Mouse (Mus musculus): ENCODE results near the gene Cnot1. TPM values are rescaled to one million over a fixed set of nuclear protein-coding genes. Genes with fewer than 3 reads are reported as not detected.

The Cnot1 gene
- polyA plus RNA-seq, 1 experiment from 2014 or later = 18.0 TPM

DNA sequence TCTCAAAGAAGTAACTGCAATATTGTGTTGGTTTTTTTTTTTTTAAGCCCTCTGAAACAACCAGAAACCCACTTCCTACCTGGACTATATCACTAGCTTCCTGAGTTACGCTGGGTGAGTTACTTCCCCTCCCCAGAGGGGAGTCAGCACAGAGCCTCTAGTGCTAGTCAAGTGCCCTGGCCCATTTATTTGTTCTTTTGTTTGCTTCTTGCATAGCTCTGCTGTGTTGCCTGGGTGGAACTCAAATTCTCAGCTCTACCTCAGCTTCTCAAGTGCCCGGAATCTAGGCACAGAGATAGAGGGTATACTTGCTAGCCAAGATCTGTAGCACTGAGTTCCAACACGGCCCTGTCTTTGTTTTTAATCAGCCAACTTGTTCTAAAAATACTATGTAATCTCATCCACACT is 2.9 kb upstream of the Cnot1 start:
- 43% methylated on average over 3 of the region's 3 CpGs for WGBS
- TF ChIP-seq CTCF (IDR thresholded peaks at IDR 0.05; ENCODE audit: low read depth) (no peak), EP300 (optimal IDR thresholded peaks at IDR 0.05) (no peak)
- H3K36me3 ChIP-seq (ENCODE audit: control insufficient read depth, insufficient read depth, low read length) = no peaks in the 10 kb centered on the region
- DNase-seq (ENCODE audit: low spot score) = no peak
- ATAC-seq (ENCODE audit: low FRiP score, low TSS enrichment) = no peak
- no peak overlapping the region for H3K4me3 ChIP-seq (ENCODE audit: low read depth, low read length)
- H3K9ac ChIP-seq (ENCODE audit: low read length) = no peak overlapping the region
- no peaks in the 10 kb centered on the region for H3K9me3 ChIP-seq (ENCODE audit: control insufficient read depth, low read length)
- H3K27me3 ChIP-seq (ENCODE audit: control insufficient read depth, insufficient read depth, low read length) = no peaks in the 10 kb centered on the region
- H3K27ac ChIP-seq (replicated peaks) = no peak overlapping the region
- H3K4me1 ChIP-seq (replicated peaks; ENCODE audit: control insufficient read depth, insufficient read depth) = no peaks in the 10 kb centered on the region
- H3K4me2 ChIP-seq (replicated peaks; ENCODE audit: low read depth) = no peak overlapping the region

DNA sequence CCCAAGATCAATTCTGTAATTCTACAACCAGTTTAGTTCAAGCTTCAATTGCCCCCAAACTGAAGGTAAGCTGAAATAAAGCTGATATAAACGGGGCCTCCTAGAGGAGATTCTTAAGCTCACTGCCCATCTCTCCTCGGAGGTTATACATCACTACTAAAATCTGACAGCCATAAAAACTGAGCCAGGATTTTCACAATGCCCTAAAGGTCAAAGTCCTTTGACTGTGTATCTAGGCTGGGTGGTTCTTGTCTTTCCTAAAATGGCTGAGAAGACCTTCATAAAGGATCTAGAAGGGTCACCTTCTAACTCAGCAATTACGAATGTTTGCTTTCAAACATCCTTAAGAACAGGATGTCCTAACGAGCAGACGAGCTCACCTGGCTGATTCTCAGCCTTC is 1.9 kb upstream of the Cnot1 start:
- ATAC-seq (ENCODE audit: low FRiP score, low TSS enrichment) (no peak), DNase-seq (ENCODE audit: low spot score) (no peak)
- no peak for TF ChIP-seq EP300 (optimal IDR thresholded peaks at IDR 0.05)
- TF ChIP-seq CTCF (IDR thresholded peaks at IDR 0.05; ENCODE audit: low read depth) = no peak
- H3K27ac ChIP-seq (replicated peaks) = no peak overlapping the region
- no peaks in the 10 kb centered on the region for H3K36me3 ChIP-seq (ENCODE audit: control insufficient read depth, insufficient read depth, low read length)
- no peak overlapping the region for H3K9ac ChIP-seq (ENCODE audit: low read length)
- H3K9me3 ChIP-seq (ENCODE audit: control insufficient read depth, low read length) = no peaks in the 10 kb centered on the region
- H3K4me3 ChIP-seq (ENCODE audit: low read depth, low read length) = no peak overlapping the region
- no peaks in the 10 kb centered on the region for H3K27me3 ChIP-seq (ENCODE audit: control insufficient read depth, insufficient read depth, low read length)
- H3K4me2 ChIP-seq (replicated peaks; ENCODE audit: low read depth) = no peak overlapping the region
- WGBS = 73% methylated on average over 5 of the region's 5 CpGs
- no peaks in the 10 kb centered on the region for H3K4me1 ChIP-seq (replicated peaks; ENCODE audit: control insufficient read depth, insufficient read depth)

DNA sequence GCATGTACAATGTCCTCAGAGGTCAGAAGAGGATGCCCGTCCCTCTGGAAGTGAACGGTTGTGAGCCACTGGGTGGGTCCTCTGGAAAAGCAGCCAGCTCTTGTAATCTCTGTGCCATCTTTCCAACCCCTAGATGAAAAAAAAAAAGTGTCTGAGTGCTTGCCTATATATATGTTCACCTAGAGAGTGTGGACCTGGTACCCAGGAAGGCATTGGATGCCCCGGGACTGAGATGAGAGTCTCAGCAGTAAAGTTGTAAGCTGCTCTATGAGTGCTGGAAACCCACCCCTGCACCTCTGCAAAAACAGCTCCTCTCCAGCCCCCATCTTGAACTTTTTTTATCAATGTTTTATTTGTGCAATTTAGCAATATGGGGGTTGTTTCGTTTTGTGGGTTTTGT is 1.4 kb upstream of the Cnot1 start:
- DNase-seq (ENCODE audit: low spot score) (no peak), ATAC-seq (ENCODE audit: low FRiP score, low TSS enrichment) (no peak)
- H3K27me3 ChIP-seq (ENCODE audit: control insufficient read depth, insufficient read depth, low read length) = no peaks in the 10 kb centered on the region
- TF ChIP-seq EP300 (optimal IDR thresholded peaks at IDR 0.05) (no peak), CTCF (IDR thresholded peaks at IDR 0.05; ENCODE audit: low read depth) (no peak)
- H3K9me3 ChIP-seq (ENCODE audit: control insufficient read depth, low read length) = no peaks in the 10 kb centered on the region
- H3K9ac ChIP-seq (ENCODE audit: low read length) = no peak overlapping the region
- no peak overlapping the region for H3K27ac ChIP-seq (replicated peaks)
- H3K4me3 ChIP-seq (ENCODE audit: low read depth, low read length) = no peak overlapping the region
- H3K36me3 ChIP-seq (ENCODE audit: control insufficient read depth, insufficient read depth, low read length) = no peaks in the 10 kb centered on the region
- no peaks in the 10 kb centered on the region for H3K4me1 ChIP-seq (replicated peaks; ENCODE audit: control insufficient read depth, insufficient read depth)
- WGBS = 85% methylated on average over 4 of the region's 4 CpGs
- no peak overlapping the region for H3K4me2 ChIP-seq (replicated peaks; ENCODE audit: low read depth)

DNA sequence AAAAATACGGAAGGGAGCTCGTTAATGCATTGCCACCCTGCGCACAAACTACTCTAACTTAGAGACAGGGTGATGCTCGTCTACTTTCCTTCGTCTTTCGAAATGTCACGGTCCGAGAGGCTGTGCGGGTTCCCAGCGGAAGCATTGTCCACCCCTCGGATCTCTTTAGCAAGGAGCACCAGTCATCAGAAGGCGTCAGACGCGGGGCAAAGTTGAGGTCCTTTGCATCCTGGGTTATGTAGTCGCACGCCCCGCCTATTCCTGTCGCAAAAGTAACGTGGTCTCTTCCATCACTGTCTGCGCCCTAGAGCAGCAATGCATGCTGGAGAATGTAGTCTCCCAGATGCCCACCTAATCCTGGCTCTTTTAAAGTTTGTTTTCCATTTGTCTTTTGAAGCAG is 597 bp upstream of the Cnot1 start:
- TF ChIP-seq EP300 (optimal IDR thresholded peaks at IDR 0.05) = no peak
- no peak for TF ChIP-seq CTCF (IDR thresholded peaks at IDR 0.05; ENCODE audit: low read depth)
- peak overlapping the region; percentile 64 for H3K4me2 ChIP-seq (replicated peaks; ENCODE audit: low read depth)
- H3K4me1 ChIP-seq (replicated peaks; ENCODE audit: control insufficient read depth, insufficient read depth) = no peaks in the 10 kb centered on the region
- H3K9me3 ChIP-seq (ENCODE audit: control insufficient read depth, low read length) = no peaks in the 10 kb centered on the region
- peak; percentile 93 for DNase-seq (ENCODE audit: low spot score)
- H3K4me3 ChIP-seq (ENCODE audit: low read depth, low read length) = peak overlapping the region; percentile 99
- H3K27ac ChIP-seq (replicated peaks) = peak overlapping the region; percentile 97
- no peaks in the 10 kb centered on the region for H3K36me3 ChIP-seq (ENCODE audit: control insufficient read depth, insufficient read depth, low read length)
- peak overlapping the region; percentile 62 for H3K9ac ChIP-seq (ENCODE audit: low read length)
- under 1% methylated on average over 20 of the region's 20 CpGs for WGBS
- peak; percentile 94 for ATAC-seq (ENCODE audit: low FRiP score, low TSS enrichment)
- no peaks in the 10 kb centered on the region for H3K27me3 ChIP-seq (ENCODE audit: control insufficient read depth, insufficient read depth, low read length)

DNA sequence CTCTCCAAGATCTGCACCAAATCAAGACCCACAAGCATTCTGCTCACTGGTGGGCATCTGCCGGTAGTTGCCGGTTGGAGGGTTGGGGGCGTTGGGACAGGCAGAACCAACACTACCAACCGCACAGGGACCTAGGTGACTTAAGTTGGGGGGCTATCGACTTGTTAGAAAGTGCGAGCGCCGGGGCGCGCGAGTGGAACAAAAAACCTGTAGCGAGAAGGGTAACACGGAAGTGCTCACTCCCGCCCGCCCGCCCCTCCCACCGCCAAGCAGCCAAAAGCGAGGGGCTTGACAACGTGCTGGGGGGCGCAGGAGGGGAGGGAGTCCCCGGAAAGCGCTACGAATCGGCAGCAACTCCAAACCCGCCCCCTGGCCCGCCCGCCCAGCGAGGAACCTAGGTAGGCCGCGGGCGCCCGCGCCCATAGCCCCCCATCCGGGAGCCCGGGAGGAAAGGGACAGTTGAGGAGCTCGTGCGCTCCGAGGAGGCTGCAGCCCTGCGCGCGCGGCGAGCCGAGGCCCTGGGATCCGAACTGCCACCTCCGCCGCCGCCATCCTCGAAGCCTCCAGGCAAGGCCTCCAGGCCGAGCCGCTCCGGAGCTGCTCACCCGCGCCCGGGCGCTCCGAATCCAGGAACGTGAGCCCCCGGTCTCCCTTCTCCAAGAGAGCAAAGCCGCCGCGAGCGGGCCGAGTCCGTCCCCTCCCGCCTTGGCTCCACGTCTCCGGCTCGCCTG is 638 bp downstream of the Cnot1 start:
- Histone ChIP-seq H3K4me3 (ENCODE audit: low read depth, low read length) (peak overlapping the region; percentile 99), H3K4me2 (replicated peaks; ENCODE audit: low read depth) (peak overlapping the region; percentile 88), H3K36me3 (ENCODE audit: control insufficient read depth, insufficient read depth, low read length) (no peaks in the 10 kb centered on the region), H3K9ac (ENCODE audit: low read length) (peak overlapping the region; percentile 98), H3K9me3 (ENCODE audit: control insufficient read depth, low read length) (no peaks in the 10 kb centered on the region), H3K27ac (replicated peaks) (peak overlapping the region; percentile 98), H3K27me3 (ENCODE audit: control insufficient read depth, insufficient read depth, low read length) (no peaks in the 10 kb centered on the region), H3K4me1 (replicated peaks; ENCODE audit: control insufficient read depth, insufficient read depth) (no peaks in the 10 kb centered on the region)
- TF ChIP-seq CTCF (IDR thresholded peaks at IDR 0.05; ENCODE audit: low read depth) = no peak
- no peak for TF ChIP-seq EP300 (optimal IDR thresholded peaks at IDR 0.05)
- DNase-seq (ENCODE audit: low spot score) (peak; percentile 57), ATAC-seq (ENCODE audit: low FRiP score, low TSS enrichment) (peak; percentile 0; the same call in 1 of the 2 replicates)
- WGBS = under 1% methylated on average over 39 of the region's 69 CpGs

DNA sequence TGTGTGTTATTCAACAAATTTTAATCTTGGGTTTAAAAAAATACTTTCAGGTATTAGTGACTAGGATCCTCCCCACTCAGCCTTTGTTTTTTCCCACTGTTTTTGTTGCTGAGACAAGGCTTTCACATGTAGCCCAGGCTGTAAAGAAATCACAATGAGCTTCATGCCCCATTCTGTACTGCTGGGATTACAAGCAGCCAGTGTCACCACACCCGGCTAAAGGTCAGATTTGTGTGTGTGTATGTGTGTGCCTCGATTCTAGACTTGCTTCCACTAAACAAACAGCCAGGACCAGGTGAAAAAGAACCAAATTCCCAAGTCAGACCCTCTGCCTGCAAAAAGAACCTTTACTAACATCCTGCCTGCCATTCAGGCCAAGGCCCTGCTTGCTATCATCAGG is 1.8 kb downstream of the Cnot1 start:
- ATAC-seq (ENCODE audit: low FRiP score, low TSS enrichment) (no peak), DNase-seq (ENCODE audit: low spot score) (peak; percentile 44)
- peak overlapping the region; percentile 88 for H3K4me2 ChIP-seq (replicated peaks; ENCODE audit: low read depth)
- no peaks in the 10 kb centered on the region for H3K9me3 ChIP-seq (ENCODE audit: control insufficient read depth, low read length)
- TF ChIP-seq CTCF (IDR thresholded peaks at IDR 0.05; ENCODE audit: low read depth) (no peak), EP300 (optimal IDR thresholded peaks at IDR 0.05) (no peak)
- H3K4me1 ChIP-seq (replicated peaks; ENCODE audit: control insufficient read depth, insufficient read depth) = no peaks in the 10 kb centered on the region
- H3K27me3 ChIP-seq (ENCODE audit: control insufficient read depth, insufficient read depth, low read length) = no peaks in the 10 kb centered on the region
- H3K4me3 ChIP-seq (ENCODE audit: low read depth, low read length) = peak overlapping the region; percentile 99; the same call in 1 of the 2 replicates
- H3K9ac ChIP-seq (ENCODE audit: low read length) = peak overlapping the region; percentile 98; the same call in 1 of the 2 replicates
- H3K36me3 ChIP-seq (ENCODE audit: control insufficient read depth, insufficient read depth, low read length) = no peaks in the 10 kb centered on the region
- WGBS = 31% methylated on average over 2 of the region's 2 CpGs
- no peak overlapping the region for H3K27ac ChIP-seq (replicated peaks)

All from stomach, postnatal 0 days (tissue).